Mouse (Mus musculus): ENCODE measurements at regions not wholly inside any gene's neighbourhood (a gene's known extent, or its start where the extent isn't known, plus 50 kb on each side); places are given as distances from the start of the nearest gene placed in this dataset.

GRCm38 (mm10) chr1:105179371-105179823 lies 177.1 kb downstream of the Rnf152 start:
- Histone ChIP-seq H3K27me3 (ENCODE audit: insufficient read depth, low read length) (no peaks in the 10 kb centered on the region), H3K4me3 (ENCODE audit: low read depth, low read length) (no peak overlapping the region), H3K4me2 (ENCODE audit: low read depth, low read length, poor library complexity, severe bottlenecking) (no peak overlapping the region), H3K27ac (ENCODE audit: low read depth, low read length) (no peak overlapping the region), H3K36me3 (ENCODE audit: insufficient read depth, low read length) (no peaks in the 10 kb centered on the region), H3K4me1 (ENCODE audit: insufficient read depth, low read length) (no peaks in the 10 kb centered on the region), H3K9ac (replicated peaks; ENCODE audit: low read length, poor library complexity, severe bottlenecking) (no peak overlapping the region), H3K9me3 (ENCODE audit: low read length) (no peaks in the 10 kb centered on the region)
- WGBS = 62% methylated on average over 3 of the region's 3 CpGs
- TF ChIP-seq CTCF (IDR thresholded peaks at IDR 0.05) = no peak
- peak; percentile 49 for DNase-seq (ENCODE audit: low spot score)
- ATAC-seq (ENCODE audit: low FRiP score) = peak; percentile 38; the same call in 1 of the 2 replicates

- TF ChIP-seq CTCF (IDR thresholded peaks at IDR 0.05) = no peak
- Histone ChIP-seq H3K4me2 (ENCODE audit: low read depth, low read length, poor library complexity, severe bottlenecking) (no peak overlapping the region), H3K4me3 (ENCODE audit: low read depth, low read length) (no peak overlapping the region), H3K4me1 (ENCODE audit: insufficient read depth, low read length) (no peaks in the 10 kb centered on the region), H3K27ac (ENCODE audit: low read depth, low read length) (no peak overlapping the region), H3K27me3 (ENCODE audit: insufficient read depth, low read length) (no peaks in the 10 kb centered on the region), H3K9me3 (ENCODE audit: low read length) (no peaks in the 10 kb centered on the region), H3K9ac (replicated peaks; ENCODE audit: low read length, poor library complexity, severe bottlenecking) (no peak overlapping the region), H3K36me3 (ENCODE audit: insufficient read depth, low read length) (no peaks in the 10 kb centered on the region)
- ATAC-seq (ENCODE audit: low FRiP score) = no peak
- 33% methylated on average over 6 of the region's 6 CpGs for WGBS
- no peak for DNase-seq (ENCODE audit: low spot score)
These were observed 177.7 kb downstream of the Rnf152 start for GRCm38 (mm10) chr1:105178773-105179172.

- no peak for DNase-seq (ENCODE audit: low spot score)
- Histone ChIP-seq H3K36me3 (ENCODE audit: insufficient read depth, low read length) (no peaks in the 10 kb centered on the region), H3K4me2 (ENCODE audit: low read depth, low read length, poor library complexity, severe bottlenecking) (no peak overlapping the region), H3K4me3 (ENCODE audit: low read depth, low read length) (no peak overlapping the region), H3K27ac (ENCODE audit: low read depth, low read length) (no peak overlapping the region), H3K9me3 (ENCODE audit: low read length) (no peaks in the 10 kb centered on the region), H3K4me1 (ENCODE audit: insufficient read depth, low read length) (no peaks in the 10 kb centered on the region), H3K9ac (replicated peaks; ENCODE audit: low read length, poor library complexity, severe bottlenecking) (no peak overlapping the region), H3K27me3 (ENCODE audit: insufficient read depth, low read length) (no peaks in the 10 kb centered on the region)
- WGBS = 66% methylated on average over 2 of the region's 2 CpGs
- TF ChIP-seq CTCF (IDR thresholded peaks at IDR 0.05) = no peak
- ATAC-seq (ENCODE audit: low FRiP score) = no peak
These were observed 178.6 kb downstream of the Rnf152 start for GRCm38 (mm10) chr1:105177938-105178337.

- WGBS = 83% methylated on average over 10 of the region's 10 CpGs
- H3K4me2 ChIP-seq (ENCODE audit: low read depth, low read length, poor library complexity, severe bottlenecking) = no peak overlapping the region
- TF ChIP-seq CTCF (IDR thresholded peaks at IDR 0.05) = no peak
- no peaks in the 10 kb centered on the region for H3K4me1 ChIP-seq (ENCODE audit: insufficient read depth, low read length)
- no peak overlapping the region for H3K27ac ChIP-seq (ENCODE audit: low read depth, low read length)
- no peak overlapping the region for H3K9ac ChIP-seq (replicated peaks; ENCODE audit: low read length, poor library complexity, severe bottlenecking)
- H3K36me3 ChIP-seq (ENCODE audit: insufficient read depth, low read length) = no peaks in the 10 kb centered on the region
- H3K4me3 ChIP-seq (ENCODE audit: low read depth, low read length) = no peak overlapping the region
- no peaks in the 10 kb centered on the region for H3K27me3 ChIP-seq (ENCODE audit: insufficient read depth, low read length)
- H3K9me3 ChIP-seq (ENCODE audit: low read length) = no peaks in the 10 kb centered on the region
- ATAC-seq (ENCODE audit: low FRiP score) (no peak), DNase-seq (ENCODE audit: low spot score) (no peak)
These were observed 179.3 kb downstream of the Rnf152 start for GRCm38 (mm10) chr1:105177015-105177762.

- ATAC-seq (ENCODE audit: low FRiP score) = no peak
These were observed 185.5 kb downstream of the Rnf152 start for GRCm38 (mm10) chr1:105170979-105171378.

GRCm38 (mm10) chr1:105170114-105170506 lies 186.4 kb downstream of the Rnf152 start:
- no peak for DNase-seq (ENCODE audit: low spot score)
- no peak for ATAC-seq (ENCODE audit: low FRiP score)
- WGBS = 94% methylated on average over 4 of the region's 4 CpGs
- no peaks in the 10 kb centered on the region; the same call in 1 of the 2 replicates for H3K36me3 ChIP-seq (ENCODE audit: insufficient read depth, low read length)
- no peak overlapping the region for H3K9ac ChIP-seq (replicated peaks; ENCODE audit: low read length, poor library complexity, severe bottlenecking)
- H3K27ac ChIP-seq (ENCODE audit: low read depth, low read length) = no peak overlapping the region
- H3K27me3 ChIP-seq (ENCODE audit: insufficient read depth, low read length) = no peaks in the 10 kb centered on the region
- H3K4me2 ChIP-seq (ENCODE audit: low read depth, low read length, poor library complexity, severe bottlenecking) = no peak overlapping the region
- TF ChIP-seq CTCF (IDR thresholded peaks at IDR 0.05) = no peak
- no peaks in the 10 kb centered on the region for H3K9me3 ChIP-seq (ENCODE audit: low read length)
- H3K4me3 ChIP-seq (ENCODE audit: low read depth, low read length) = no peak overlapping the region
- H3K4me1 ChIP-seq (ENCODE audit: insufficient read depth, low read length) = no peaks in the 10 kb centered on the region

More at GRCm38 (mm10) chr1:105170979-105171378, 185.5 kb downstream of the Rnf152 start:
- Histone ChIP-seq H3K27me3 (ENCODE audit: insufficient read depth, low read length) (no peaks in the 10 kb centered on the region), H3K4me2 (ENCODE audit: low read depth, low read length, poor library complexity, severe bottlenecking) (no peak overlapping the region), H3K36me3 (ENCODE audit: insufficient read depth, low read length) (no peaks in the 10 kb centered on the region; the same call in 1 of the 2 replicates), H3K9ac (replicated peaks; ENCODE audit: low read length, poor library complexity, severe bottlenecking) (no peak overlapping the region), H3K9me3 (ENCODE audit: low read length) (no peaks in the 10 kb centered on the region), H3K4me3 (ENCODE audit: low read depth, low read length) (no peak overlapping the region), H3K27ac (ENCODE audit: low read depth, low read length) (no peak overlapping the region), H3K4me1 (ENCODE audit: insufficient read depth, low read length) (no peaks in the 10 kb centered on the region)
- TF ChIP-seq CTCF (IDR thresholded peaks at IDR 0.05) = no peak
- no peak for DNase-seq (ENCODE audit: low spot score)
- 68% methylated on average over 1 of the region's 1 CpGs for WGBS

Data from midbrain, postnatal 0 days (tissue).